Mouse (Mus musculus) small intestine, adult 2 months (tissue): ENCODE results near the gene Ptgfrn.

Experiments used
- CTCF ChIP-seq: fragments of 200-500 bp; IDR thresholded peaks from 2 replicates; pipeline ENCODE4 v1.5.1; 2012; ENCODE audit warnings: low read depth, mild to moderate bottlenecking, control low read depth, inconsistent platforms, low read length, moderate library complexity, mixed read lengths; ENCODE audit not compliant: insufficient replicate concordance, insufficient read length; ENCODE audit errors: extremely low read depth
- POLR2A ChIP-seq: fragments of 200-500 bp; IDR thresholded peaks from 2 replicates; pipeline ENCODE4 v1.6.1; 2012; ENCODE audit warnings: low read depth, mild to moderate bottlenecking, control low read depth, inconsistent platforms, low read length, moderate library complexity

DNA sequence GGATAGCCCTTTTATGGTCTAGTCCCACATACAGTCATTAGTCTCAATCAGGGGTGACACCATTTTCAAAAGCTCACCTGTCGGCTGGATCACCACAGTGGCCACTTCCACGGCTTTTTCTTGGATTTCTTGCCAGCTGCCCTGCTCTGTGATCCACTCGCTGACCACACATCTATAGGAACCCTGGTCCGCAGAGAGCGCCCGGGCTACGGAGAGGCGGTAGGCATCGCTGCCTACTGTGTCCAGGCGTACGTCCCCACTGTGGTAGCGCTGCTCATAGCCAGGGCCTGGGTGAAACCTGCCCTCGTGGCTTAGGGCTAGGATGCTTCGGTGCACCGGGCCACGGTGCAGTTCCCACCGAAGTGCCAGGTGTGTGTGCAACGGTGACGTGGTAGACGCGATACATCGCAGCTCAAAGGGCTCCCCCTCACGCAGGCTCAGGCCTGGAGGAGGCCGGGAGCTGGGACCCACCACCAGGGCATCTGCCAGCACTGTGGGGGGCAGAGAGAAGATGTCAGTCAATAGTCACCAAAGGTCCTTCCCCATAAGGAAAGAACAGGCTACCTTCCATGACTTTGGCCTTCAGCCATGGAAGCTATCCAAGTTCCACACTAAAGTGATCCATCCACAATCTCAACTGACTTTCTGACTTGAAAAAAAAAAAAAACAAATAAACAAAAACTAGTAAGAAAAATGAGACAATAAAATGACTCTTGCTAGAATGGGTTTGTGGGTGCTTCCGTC is 32.9 kb downstream of the Ptgfrn start:
- TF ChIP-seq POLR2A, result no peak
- TF ChIP-seq CTCF, result no peak
